Mouse (Mus musculus) limb, embryonic 11.5 days (tissue): ENCODE measurements around the gene Trappc5. TPM values are rescaled to one million over a fixed set of nuclear protein-coding genes. Genes with fewer than 3 reads are reported as not detected.

ENCODE experiments used
- polyA plus RNA-seq: library from polyadenylated mRNA; unstranded; fragments of >200 nt; fragmentation: Nextera tagmentation; extraction: Ambion mirVana; gene quantifications from 2 replicates; pipeline ENCODE4 v1.2.1, GENCODE M21; 2014

Trappc5 gene
- polyA plus RNA-seq, 1 experiment from 2014 or later: 31.9 TPM

Other genes with a start within 250 kb of the Trappc5 start
- 2.9 and 3.8 TPM in 2 replicates for gene Pex11g, start 208.6 kb upstream of the Trappc5 start, polyA plus RNA-seq
- 0.13 TPM in 1 of 2 replicates, not detected in the other for gene Tex45, start 205.4 kb upstream of the Trappc5 start, polyA plus RNA-seq
- 28.3 and 39.0 TPM in 2 replicates for gene Zfp358, start 183.2 kb upstream of the Trappc5 start, polyA plus RNA-seq
- 44.1 and 46.5 TPM in 2 replicates for gene Mcoln1, start 175.8 kb upstream of the Trappc5 start, polyA plus RNA-seq
- 13.4 and 15.7 TPM in 2 replicates for gene Pnpla6, start 160.9 kb upstream of the Trappc5 start, polyA plus RNA-seq
- gene C330021F23Rik, start 108.3 kb upstream of the Trappc5 start, polyA plus RNA-seq: 3.9 and 4.1 TPM in 2 replicates
- 6.0 and 7.4 TPM in 2 replicates for gene Camsap3, start 89.0 kb upstream of the Trappc5 start, polyA plus RNA-seq
- 61.3 and 68.1 TPM in 2 replicates for gene Xab2, start 55.0 kb upstream of the Trappc5 start, polyA plus RNA-seq
- 106 and 107 TPM in 2 replicates for gene Pet100, start 54.8 kb upstream of the Trappc5 start, polyA plus RNA-seq
- gene Pcp2, start 50.8 kb upstream of the Trappc5 start, polyA plus RNA-seq: 2.6 and 4.5 TPM in 2 replicates
- 20.3 and 27.9 TPM in 2 replicates for gene Stxbp2, start 45.3 kb upstream of the Trappc5 start, polyA plus RNA-seq
- gene Retn, start 20.5 kb upstream of the Trappc5 start, polyA plus RNA-seq: not detected in 2 replicates
- gene Mcemp1, start 10.5 kb upstream of the Trappc5 start, polyA plus RNA-seq: 0.09 TPM in 1 of 2 replicates, not detected in the other
- 11.0 and 14.1 TPM in 2 replicates for gene Fcor, start 3.9 kb upstream of the Trappc5 start, polyA plus RNA-seq
- 0.24 TPM in 1 of 2 replicates, not detected in the other for gene Fcer2a, start 17.9 kb downstream of the Trappc5 start, polyA plus RNA-seq
- gene Clec4g, start 44.4 kb downstream of the Trappc5 start, polyA plus RNA-seq: 0.16 TPM in 1 of 2 replicates, not detected in the other
- not detected in 2 replicates for gene Cd209a, start 72.7 kb downstream of the Trappc5 start, polyA plus RNA-seq
- gene Cd209e, start 178.0 kb downstream of the Trappc5 start, polyA plus RNA-seq: not detected in 2 replicates
- gene Cd209d, start 202.3 kb downstream of the Trappc5 start, polyA plus RNA-seq: not detected in 2 replicates